Mouse (Mus musculus) kidney, adult 2 months (tissue): ENCODE measurements around the gene Lcn5.

ENCODE experiments used
- CTCF ChIP-seq: fragments of 200-500 bp; conservative IDR thresholded peaks from 2 replicates; pipeline ENCODE4 v1.5.1; 2011; ENCODE audit warnings: low read depth, mild to moderate bottlenecking, control low read depth, low read length, moderate library complexity, mixed read lengths; ENCODE audit not compliant: insufficient read depth, insufficient read length
- POLR2A ChIP-seq: fragments of 200-500 bp; IDR thresholded peaks from one replicate; pipeline ENCODE4 v1.6.1; 2011; ENCODE audit warnings: low read depth, low read length, control low read depth

GRCm38 (mm10) chr2:25616398-25616797 lies 41.4 kb upstream of the Lcn5 start:
- TF ChIP-seq CTCF = no peak
- no peak for TF ChIP-seq POLR2A
